Mouse (Mus musculus) liver, adult 2 months (tissue): Measurements from ENCODE around the gene Tcte1. TPM values are rescaled to one million over a fixed set of nuclear protein-coding genes. Genes with fewer than 3 reads are reported as not detected.

Experiments
- DNase-seq: peaks from one replicate; pipeline ENCODE4 v3.0.0-alpha.2; 2011; ENCODE audit warnings: low read depth, low spot score; ENCODE audit errors: extremely low read depth
- H3K27ac ChIP-seq: fragments of 200-500 bp; replicated peaks from 2 replicates; pipeline ENCODE4 v1.5.1; 2012; ENCODE audit warnings: low read depth, mild to moderate bottlenecking, control low read depth, inconsistent platforms, low read length; ENCODE audit not compliant: insufficient read depth
- H3K27me3 ChIP-seq: fragments of 200-500 bp; 2 replicates; pipeline ENCODE4 v1.6.1; 2012; ENCODE audit warnings: mild to moderate bottlenecking, moderate library complexity, low read length, inconsistent platforms; ENCODE audit not compliant: control insufficient read depth, insufficient read depth
- H3K36me3 ChIP-seq: fragments of 200-500 bp; 2 replicates; pipeline ENCODE4 v1.6.1; 2012; ENCODE audit warnings: low read length, inconsistent platforms; ENCODE audit not compliant: control insufficient read depth, insufficient read depth
- H3K4me1 ChIP-seq: fragments of 200-500 bp; 2 replicates; pipeline ENCODE4 v1.6.1; 2011; ENCODE audit warnings: low read length; ENCODE audit not compliant: control insufficient read depth, insufficient read depth
- H3K4me3 ChIP-seq: fragments of 200-500 bp; 2 replicates; pipeline ENCODE4 v1.5.1; 2011; ENCODE audit warnings: low read depth, mild to moderate bottlenecking, control low read depth, low read length, moderate library complexity; ENCODE audit not compliant: insufficient read depth
- H3K79me2 ChIP-seq: fragments of 200-500 bp; 2 replicates; pipeline ENCODE4 v1.6.1; 2012; ENCODE audit warnings: inconsistent platforms, mild to moderate bottlenecking, low read length, moderate library complexity; ENCODE audit not compliant: control insufficient read depth, insufficient read depth
- H3K9ac ChIP-seq: fragments of 200-500 bp; 2 replicates; pipeline ENCODE4 v1.6.1; 2012; ENCODE audit warnings: low read depth, mild to moderate bottlenecking, control low read depth, inconsistent platforms, low read length
- CTCF ChIP-seq: fragments of 200-500 bp; IDR thresholded peaks from 2 replicates; pipeline ENCODE4 v1.5.1; 2011; ENCODE audit warnings: low read depth, low read length, control low read depth
- POLR2A ChIP-seq: fragments of 200-500 bp; IDR thresholded peaks from 2 replicates; pipeline ENCODE4 v1.6.1; 2011; ENCODE audit warnings: low read length, control low read depth; ENCODE audit not compliant: insufficient read depth; ENCODE audit errors: extremely low read depth
- WGBS: fragments of 180-500 bp; shearing (Covaris S2); methylation state at CpG from one replicate; pipeline ENCODE4 v1.1.7; 2018; 5-methylcytosine and 5-hydroxymethylcytosine counted together
- polyA plus RNA-seq: library from polyadenylated mRNA; depleted of rRNA; stranded (reverse); fragments of >200 nt; gene quantifications from 2 replicates; pipeline ENCODE4 v1.2.3, GENCODE M21; 2012
- total RNA-seq: library from RNA; depleted of rRNA; stranded (reverse); fragments of >200 nt; gene quantifications from 2 replicates; pipeline ENCODE4 v1.2.3, GENCODE M21; 2014

The Tcte1 gene
- total and polyA plus RNA-seq, 2 experiments, result not detected

DNA sequence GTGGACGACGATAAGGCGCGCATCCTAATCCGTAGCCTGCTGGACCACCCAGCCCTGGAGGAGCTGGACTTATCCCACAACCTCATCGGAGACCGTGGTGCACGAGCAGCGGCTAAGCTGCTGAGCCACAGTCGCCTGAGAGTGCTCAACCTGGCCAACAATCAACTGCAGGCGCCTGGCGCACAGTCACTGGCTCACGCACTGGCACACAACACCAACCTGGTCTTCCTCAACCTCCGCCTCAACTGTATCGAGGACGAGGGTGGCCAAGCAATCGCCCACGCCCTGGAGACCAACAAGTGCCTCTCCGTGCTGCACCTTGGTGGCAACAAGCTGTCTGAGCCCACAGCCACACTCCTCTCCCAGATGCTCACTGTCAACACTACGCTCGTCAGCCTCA, 16.4 kb downstream of the Tcte1 start:
- Histone ChIP-seq H3K27ac (no peak overlapping the region), H3K36me3 (no peaks in the 10 kb centered on the region), H3K27me3 (peaks cover 27% of the 10 kb centered on the region)

GRCm38 (mm10) chr17:45542129-45542528, 18.9 kb downstream of the Tcte1 start:
- no peaks in the 10 kb centered on the region for H3K36me3 ChIP-seq
- no peaks in the 10 kb centered on the region for H3K4me1 ChIP-seq
- H3K9ac ChIP-seq, result no peak overlapping the region
- H3K27me3 ChIP-seq, result peaks cover 34% of the 10 kb centered on the region
- no peaks in the 10 kb centered on the region for H3K79me2 ChIP-seq
- no peak overlapping the region for H3K4me3 ChIP-seq
- DNase-seq, result no peak
- no peak for TF ChIP-seq CTCF
- no peak for TF ChIP-seq POLR2A
- no peak overlapping the region for H3K27ac ChIP-seq
- WGBS, result 17% methylated on average over 6 of the region's 6 CpGs

More for the DNA sequence above, 16.4 kb downstream of the Tcte1 start:
- no peaks in the 10 kb centered on the region for H3K4me1 ChIP-seq
- 64% methylated on average over 21 of the region's 21 CpGs for WGBS
- no peaks in the 10 kb centered on the region for H3K79me2 ChIP-seq
- no peak for TF ChIP-seq POLR2A
- TF ChIP-seq CTCF, result no peak
- no peak for DNase-seq
- H3K4me3 ChIP-seq, result no peak overlapping the region
- H3K9ac ChIP-seq, result no peak overlapping the region

DNA sequence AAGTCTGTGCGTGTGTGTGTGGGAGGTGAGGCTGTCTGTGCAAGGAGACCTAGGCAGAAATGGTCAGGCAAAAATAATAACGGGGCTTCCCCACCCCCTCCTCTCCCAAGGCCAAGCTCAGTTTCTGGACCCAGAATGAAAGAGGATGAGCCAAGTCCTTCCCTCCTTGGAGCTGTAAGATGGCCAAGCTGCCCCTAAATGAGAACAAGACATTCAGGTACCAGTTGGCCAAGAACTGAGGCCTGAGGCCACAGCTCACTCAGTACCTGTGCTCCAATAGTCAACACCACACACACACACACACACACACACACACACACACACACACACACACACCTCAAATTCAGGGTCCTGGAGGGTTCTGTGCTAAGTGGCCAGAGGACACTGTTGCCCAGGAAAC, 19.5 kb downstream of the Tcte1 start:
- Histone ChIP-seq H3K36me3 (no peaks in the 10 kb centered on the region), H3K4me1 (no peaks in the 10 kb centered on the region), H3K79me2 (no peaks in the 10 kb centered on the region), H3K4me3 (no peak overlapping the region), H3K27me3 (peaks cover 36% of the 10 kb centered on the region), H3K27ac (no peak overlapping the region), H3K9ac (no peak overlapping the region)
- DNase-seq, result no peak
- whole genome bisulfite sequencing, result 47% methylated on average over 2 of the region's 2 CpGs
- TF ChIP-seq POLR2A, result no peak
- TF ChIP-seq CTCF, result no peak

DNA sequence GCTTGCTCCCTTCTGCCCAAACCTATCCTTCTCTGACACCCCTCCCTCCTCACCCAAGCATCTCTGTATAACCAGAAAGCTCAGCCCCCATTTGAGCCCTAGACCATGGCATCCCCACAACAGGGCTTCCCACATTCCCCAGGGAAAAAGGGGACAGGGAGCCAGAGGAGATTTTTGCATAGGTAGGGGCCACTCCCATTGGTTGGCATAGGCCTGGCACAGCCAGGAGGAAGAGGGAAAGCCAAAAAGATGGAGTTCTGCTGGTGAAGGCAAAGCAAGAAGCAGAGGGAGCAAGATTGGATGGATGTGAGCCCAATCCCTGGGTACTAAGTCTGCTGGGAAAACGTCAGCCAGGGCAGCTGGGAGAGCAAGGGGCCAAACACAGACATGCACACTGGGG, 19.9 kb downstream of the Tcte1 start:
- no peak overlapping the region for H3K27ac ChIP-seq
- DNase-seq, result no peak
- 33% methylated on average over 1 of the region's 1 CpGs for WGBS
- no peak overlapping the region for H3K9ac ChIP-seq
- H3K27me3 ChIP-seq, result peaks cover 36% of the 10 kb centered on the region
- TF ChIP-seq CTCF (no peak), POLR2A (no peak)
- H3K4me3 ChIP-seq, result no peak overlapping the region
- no peaks in the 10 kb centered on the region for H3K36me3 ChIP-seq
- no peaks in the 10 kb centered on the region for H3K79me2 ChIP-seq
- H3K4me1 ChIP-seq, result no peaks in the 10 kb centered on the region

DNA sequence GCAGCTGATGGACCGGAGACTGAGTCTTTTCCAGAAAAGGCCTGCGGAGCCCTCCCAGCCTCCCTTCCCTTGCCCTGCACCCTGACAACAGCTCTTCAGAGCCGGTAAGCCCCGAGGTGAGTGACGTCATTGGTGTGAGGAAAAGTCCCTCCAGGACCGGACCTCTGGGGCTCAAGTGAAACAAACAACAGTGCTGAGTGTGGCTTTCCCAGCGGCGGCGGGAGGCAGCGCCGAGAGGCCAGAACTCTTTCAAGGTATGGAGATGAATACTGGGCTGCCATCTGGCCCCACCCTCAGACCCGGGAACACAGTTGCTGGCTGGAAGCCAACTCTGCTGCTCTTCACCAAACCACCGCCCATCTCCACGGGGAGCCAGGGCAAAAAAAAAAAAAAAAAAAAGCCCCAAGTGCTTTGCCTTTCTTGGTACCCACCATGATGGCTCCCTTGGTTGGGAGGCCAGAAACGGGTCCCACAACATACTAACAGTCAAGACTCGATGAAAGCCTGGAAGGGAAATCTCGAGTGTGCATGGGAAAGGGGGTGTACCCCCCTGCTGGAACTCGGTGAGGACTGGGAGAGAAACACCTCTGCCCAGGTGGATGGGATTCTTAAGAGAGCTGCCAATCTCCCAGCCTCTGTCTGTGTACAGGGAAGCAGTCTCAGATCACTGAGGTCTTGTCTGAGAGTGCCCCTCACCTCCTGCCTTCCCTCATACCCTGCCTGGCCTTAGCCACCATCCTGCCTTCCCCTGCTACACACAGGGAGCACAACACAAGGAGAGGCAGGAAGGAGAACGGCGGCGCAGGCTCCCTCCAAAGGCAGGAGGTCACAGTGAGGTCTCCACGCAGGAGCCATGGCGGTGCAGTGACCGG, 21.0 kb downstream of the Tcte1 start:
- DNase-seq, result no peak
- no peak overlapping the region for H3K4me3 ChIP-seq
- H3K9ac ChIP-seq, result no peak overlapping the region
- TF ChIP-seq POLR2A (no peak), CTCF (no peak)
- H3K27ac ChIP-seq, result no peak overlapping the region
- H3K79me2 ChIP-seq, result no peaks in the 10 kb centered on the region
- WGBS, result 8% methylated on average over 24 of the region's 24 CpGs
- no peaks in the 10 kb centered on the region for H3K4me1 ChIP-seq
- H3K36me3 ChIP-seq, result no peaks in the 10 kb centered on the region
- peaks cover 44% of the 10 kb centered on the region for H3K27me3 ChIP-seq

DNA sequence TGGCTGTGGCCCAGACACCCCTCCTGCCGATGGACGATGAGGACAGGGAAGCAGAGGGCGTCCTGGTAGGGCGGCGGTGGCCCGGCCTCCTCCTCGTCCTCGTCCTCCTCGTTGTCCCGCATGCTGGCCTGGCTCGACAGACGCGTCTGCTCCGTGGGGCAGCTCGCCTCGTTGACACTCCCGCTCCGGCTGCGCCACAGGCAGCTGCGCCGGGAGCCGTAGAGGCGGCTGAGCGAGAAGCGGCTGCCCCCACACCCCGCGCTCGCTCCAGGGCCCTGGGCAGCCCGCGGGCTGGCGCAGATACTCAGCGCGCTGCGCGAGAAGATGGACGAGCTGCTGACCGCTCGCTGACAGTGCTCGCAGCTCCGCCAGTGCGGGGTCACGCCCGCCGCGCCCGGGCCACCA, 21.6 kb downstream of the Tcte1 start:
- Histone ChIP-seq H3K27me3 (peaks cover 44% of the 10 kb centered on the region), H3K9ac (no peak overlapping the region), H3K4me3 (no peak overlapping the region), H3K79me2 (no peaks in the 10 kb centered on the region), H3K36me3 (no peaks in the 10 kb centered on the region), H3K4me1 (no peaks in the 10 kb centered on the region), H3K27ac (no peak overlapping the region)
- TF ChIP-seq CTCF (no peak), POLR2A (no peak)
- DNase-seq, result no peak
- 2% methylated on average over 46 of the region's 46 CpGs for WGBS
